Mouse (Mus musculus) bone marrow, adult 2 months (tissue): ENCODE results near the gene Vmn2r81. TPM values are rescaled to one million over a fixed set of nuclear protein-coding genes. Genes with fewer than 3 reads are reported as not detected.
"Not testable (repeated sequence)": the region's sequence is repeated elsewhere in the genome, so short reads cannot be mapped to it uniquely, and the experiment has no call there.

Experiments
- H3K27ac ChIP-seq: fragments of 200-500 bp; 2 replicates; pipeline ENCODE4 v1.5.1; 2012; ENCODE audit warnings: low read depth, mild to moderate bottlenecking, control low read depth, inconsistent platforms, low read length; ENCODE audit not compliant: control insufficient read depth, poor library complexity, insufficient read depth
- H3K4me1 ChIP-seq: fragments of 200-500 bp; 2 replicates; pipeline ENCODE4 v1.6.1; 2011; ENCODE audit warnings: low read length; ENCODE audit not compliant: control insufficient read depth, insufficient read depth
- H3K4me3 ChIP-seq: fragments of 200-500 bp; replicated peaks from 2 replicates; pipeline ENCODE3; 2011; ENCODE audit warnings: mild to moderate bottlenecking, low read depth, low read length, control low read depth; ENCODE audit not compliant: control insufficient read depth
- CTCF ChIP-seq: fragments of 200-500 bp; IDR thresholded peaks from 2 replicates; pipeline ENCODE4 v1.5.1; 2011; ENCODE audit warnings: low read length, control low read depth; ENCODE audit not compliant: control insufficient read depth, insufficient read depth
- POLR2A ChIP-seq: fragments of 200-500 bp; IDR thresholded peaks from 2 replicates; pipeline ENCODE4 v1.6.1; 2011; ENCODE audit warnings: low read depth, mild to moderate bottlenecking, control low read depth, low read length, borderline replicate concordance; ENCODE audit not compliant: control insufficient read depth
- WGBS: fragments of 180-500 bp; shearing (Covaris S2); methylation state at CpG from one replicate; pipeline ENCODE4 v1.1.7; 2018; 5-methylcytosine and 5-hydroxymethylcytosine counted together
- polyA plus RNA-seq: library from polyadenylated mRNA; stranded (reverse); fragments of >200 nt; gene quantifications from 2 replicates; pipeline ENCODE4 v1.2.4, GENCODE M21; 2011; ENCODE audit warnings: low replicate concordance; ENCODE audit not compliant: missing spikeins, insufficient read depth, insufficient read length

Gene Vmn2r81
- not detected in 2 replicates for polyA plus RNA-seq

DNA sequence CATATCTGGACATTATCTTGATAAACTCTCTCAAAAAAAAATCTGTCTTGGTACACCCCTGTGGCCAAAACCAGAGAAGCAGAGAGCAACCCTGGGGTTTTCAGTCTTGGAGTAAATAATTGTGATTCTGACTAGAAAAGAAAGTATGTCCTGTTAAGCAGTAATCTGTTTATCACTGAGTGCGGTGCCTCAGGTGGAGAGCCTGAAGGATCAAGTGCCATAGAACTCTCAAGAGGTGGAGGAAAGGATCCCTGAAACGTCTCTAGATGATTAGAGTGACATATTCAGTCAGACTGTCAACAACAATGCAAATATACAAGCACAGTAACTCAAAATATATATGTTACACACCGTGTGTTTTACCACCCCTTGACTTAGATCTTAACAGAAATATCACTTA lies at the start of gene Vmn2r81:
Vmn2r81 (plus strand) TSS at position 301 of the 400 bp plus-strand sequence.
- H3K4me3 ChIP-seq, H3K4me1 ChIP-seq, H3K27ac ChIP-seq: not testable (repeated sequence)
- 58% methylated on average over 3 of the region's 3 CpGs for WGBS

DNA sequence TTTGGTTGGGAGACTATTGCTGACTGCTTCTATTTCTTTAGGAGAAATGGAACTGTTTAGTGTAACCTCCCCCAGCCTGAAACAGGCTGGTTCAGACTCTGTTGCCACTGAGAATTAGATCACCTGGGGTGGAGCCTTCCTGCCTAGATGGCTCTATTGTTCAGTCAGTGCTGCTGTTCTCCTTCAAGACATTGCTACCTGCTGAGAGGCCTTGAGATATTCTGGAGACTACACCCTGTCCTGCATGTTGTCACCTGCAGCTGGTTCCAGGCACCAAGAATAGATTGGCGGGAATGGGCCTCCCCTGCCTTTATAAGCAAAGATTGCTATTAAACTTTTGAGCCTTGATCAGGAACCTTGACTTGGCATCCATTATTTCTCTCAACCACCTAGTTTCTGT lies 47.5 kb upstream of the Vmn2r81 start:
- WGBS: 77% methylated on average over 1 of the region's 1 CpGs

DNA sequence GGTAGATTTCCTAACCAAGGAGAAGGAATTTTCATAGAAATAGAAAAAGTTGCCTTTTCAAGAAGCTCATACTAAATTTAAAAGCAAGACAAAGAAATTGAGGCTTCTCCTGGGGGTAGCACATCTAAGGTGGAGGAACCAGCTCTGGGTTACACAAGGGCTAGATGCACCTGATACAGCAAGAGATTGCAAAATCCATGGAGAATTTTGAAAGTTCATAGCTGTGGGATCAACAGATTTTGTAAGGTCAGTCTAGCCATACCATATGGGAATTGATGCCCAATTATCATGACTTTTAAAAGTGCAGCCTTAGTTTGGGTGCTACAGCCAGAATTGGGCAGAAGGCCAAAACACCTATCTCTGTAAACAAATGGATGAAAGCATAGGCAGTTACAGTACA lies 27.1 kb upstream of the Vmn2r81 start:
- Histone ChIP-seq H3K4me1 (no peaks in the 10 kb centered on the region), H3K4me3 (no peak overlapping the region), H3K27ac (no peak overlapping the region)
- TF ChIP-seq CTCF: no peak
- no peak for TF ChIP-seq POLR2A

More for the DNA sequence above, 47.5 kb upstream of the Vmn2r81 start:
- not testable (repeated sequence) for H3K27ac ChIP-seq, H3K4me3 ChIP-seq, H3K4me1 ChIP-seq

DNA sequence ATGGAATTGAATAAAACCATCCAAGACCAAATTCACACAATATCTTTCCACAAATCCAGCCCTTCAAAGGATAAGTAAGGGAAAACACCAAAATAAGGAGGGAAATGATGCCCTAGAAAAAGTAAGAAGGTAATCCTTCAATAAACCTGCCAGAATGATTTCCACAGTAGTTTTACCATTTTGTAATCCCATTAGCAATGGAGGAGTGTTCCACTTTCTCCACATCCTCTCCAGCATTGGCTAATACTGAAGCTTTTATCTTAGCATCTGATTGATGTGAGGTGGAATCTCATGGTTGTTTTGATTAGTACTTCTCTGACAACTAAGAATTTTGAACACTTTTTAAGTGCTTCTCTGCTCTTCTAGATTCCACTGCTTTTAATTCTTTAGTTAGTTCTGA lies 25.9 kb upstream of the Vmn2r81 start:
- Histone ChIP-seq H3K27ac (no peak overlapping the region), H3K4me3 (no peak overlapping the region), H3K4me1 (no peaks in the 10 kb centered on the region)
- TF ChIP-seq POLR2A (no peak), CTCF (no peak)

DNA sequence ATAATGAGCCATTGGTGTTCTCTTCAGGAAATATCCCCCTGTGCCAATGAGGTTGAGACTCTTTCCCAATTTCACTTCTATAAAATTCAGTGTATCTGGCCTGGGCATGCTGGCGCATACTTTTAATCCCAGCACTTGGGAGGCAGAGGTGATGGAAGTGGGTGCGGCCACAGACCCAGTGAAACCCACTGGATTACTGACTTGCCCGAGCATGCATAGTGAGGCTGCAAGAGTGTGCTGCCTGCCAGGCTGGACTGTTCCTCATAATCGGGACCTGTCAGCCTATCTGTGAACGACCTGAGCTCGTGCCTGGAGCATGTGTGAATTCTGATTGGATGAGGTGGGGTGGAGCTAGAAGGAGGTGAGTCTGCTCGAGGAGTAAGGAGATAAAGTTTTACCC lies 25.3 kb upstream of the Vmn2r81 start:
- H3K4me3 ChIP-seq: no peak overlapping the region
- WGBS: 66% methylated on average over 7 of the region's 7 CpGs
- no peaks in the 10 kb centered on the region for H3K4me1 ChIP-seq
- TF ChIP-seq CTCF (no peak), POLR2A (no peak)
- H3K27ac ChIP-seq: no peak overlapping the region

DNA sequence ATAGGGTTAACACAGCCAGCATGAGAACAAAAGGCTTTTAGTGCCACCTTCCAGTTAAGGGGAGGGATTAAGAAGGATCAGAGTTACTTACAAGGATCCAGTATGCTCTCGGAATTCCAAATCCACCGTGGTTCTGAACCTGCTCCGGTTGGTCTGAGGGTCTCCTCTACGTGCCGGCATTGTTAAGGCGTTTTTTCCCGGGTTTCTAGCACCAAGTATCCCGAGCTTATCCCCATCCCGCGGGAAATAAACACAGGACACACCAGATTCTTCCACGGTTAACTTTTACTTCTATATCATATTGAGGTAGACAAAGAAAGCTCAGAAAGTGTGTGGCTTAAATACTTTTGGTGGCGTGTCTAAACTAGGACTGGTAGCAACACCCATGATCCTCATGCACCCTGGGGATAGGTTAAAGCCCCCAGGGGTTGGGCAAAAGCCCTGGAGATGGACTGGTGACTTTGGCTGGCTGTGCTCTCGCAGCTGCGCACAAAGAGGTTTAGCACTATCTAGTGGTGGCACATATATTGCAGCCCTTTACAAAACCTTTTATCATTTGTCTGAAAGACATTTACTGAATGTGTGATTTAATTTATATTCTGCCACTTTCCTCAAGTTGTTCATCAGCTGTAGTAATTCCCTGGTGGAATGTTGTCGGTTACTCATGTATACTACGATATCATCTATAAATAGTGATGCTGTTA lies 74.7 kb downstream of the Vmn2r81 start:
- H3K27ac ChIP-seq, H3K4me3 ChIP-seq, H3K4me1 ChIP-seq: not testable (repeated sequence)
- WGBS: 6% methylated on average over 16 of the region's 16 CpGs

DNA sequence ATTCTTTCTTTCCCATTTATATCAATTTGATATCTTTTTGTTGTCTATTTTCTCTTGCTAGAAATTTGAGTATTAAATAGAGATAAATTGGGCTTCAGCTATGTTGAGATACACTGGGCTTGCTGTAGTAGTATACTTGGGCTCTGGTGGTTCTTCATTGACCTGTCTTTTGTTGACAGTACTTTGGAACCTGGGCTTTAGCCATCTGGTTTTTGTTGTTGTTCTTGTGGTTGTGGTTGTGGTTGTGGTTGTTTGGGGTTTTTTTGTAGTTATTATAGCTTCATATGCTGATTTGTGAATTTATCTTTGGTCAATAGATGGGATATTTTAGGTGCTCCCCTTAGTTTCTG lies 75.2 kb downstream of the Vmn2r81 start:
- H3K27ac ChIP-seq: no peak overlapping the region
- no peak overlapping the region for H3K4me3 ChIP-seq
- TF ChIP-seq POLR2A: no peak
- no peak for TF ChIP-seq CTCF

More for the DNA sequence above, 75.2 kb downstream of the Vmn2r81 start:
- H3K4me1 ChIP-seq: no peaks in the 10 kb centered on the region

Other genes with a start within 250 kb of the Vmn2r81 start
- not detected in 2 replicates for gene Olfr1351, start 235.2 kb upstream of the Vmn2r81 start, polyA plus RNA-seq
- gene Olfr57, start 219.0 kb upstream of the Vmn2r81 start, polyA plus RNA-seq: not detected in 2 replicates
- gene 2610008E11Rik, start 150.1 kb upstream of the Vmn2r81 start, polyA plus RNA-seq: 5.5 and 6.4 TPM in 2 replicates
- not detected in 2 replicates for gene Vmn2r80, start 98.9 kb upstream of the Vmn2r81 start, polyA plus RNA-seq
- not detected in 2 replicates for gene Vmn2r82, start 108.8 kb downstream of the Vmn2r81 start, polyA plus RNA-seq
- gene Vmn2r83, start 221.0 kb downstream of the Vmn2r81 start, polyA plus RNA-seq: not detected in 2 replicates